Mouse (Mus musculus) urinary bladder, postnatal 36 days (tissue): ENCODE results near the gene Cfap58.
A peak's percentile ranks its signal among the peaks of the same experiment; 100 is the strongest.

Experiments
- DNase-seq, 2 experiments: peaks; one replicate each; pipeline ENCODE4 v3.0.0; 2022; ENCODE audit warnings: low spot score in 2 of 2, mixed read lengths in 1 of 2

Gene Cfap58

GRCm38 (mm10) chr19:47978109-47978701 lies 40.7 kb downstream of the Cfap58 start:
- DNase-seq: no peak

GRCm38 (mm10) chr19:47979446-47979845 lies 42.0 kb downstream of the Cfap58 start:
- DNase-seq: no peak

GRCm38 (mm10) chr19:47980241-47980640 lies 42.8 kb downstream of the Cfap58 start:
- DNase-seq: no peak

- DNase-seq: no peak
These were observed 48.2 kb downstream of the Cfap58 start for GRCm38 (mm10) chr19:47985606-47986213.

- no peak for DNase-seq
These were observed 50.5 kb downstream of the Cfap58 start for GRCm38 (mm10) chr19:47987986-47988385.

GRCm38 (mm10) chr19:47988456-47988855 lies 51.0 kb downstream of the Cfap58 start:
- peak; percentile 8 to 17 for DNase-seq

- no peak for DNase-seq
These were observed 51.6 kb downstream of the Cfap58 start for GRCm38 (mm10) chr19:47988880-47989574.

- DNase-seq: no peak
These were observed 52.1 kb downstream of the Cfap58 start for GRCm38 (mm10) chr19:47989575-47989891.

- no peak for DNase-seq
These were observed 63.8 kb downstream of the Cfap58 start for GRCm38 (mm10) chr19:48001240-48001639.

- DNase-seq: no peak
These were observed 64.3 kb downstream of the Cfap58 start for GRCm38 (mm10) chr19:48001774-48002173.

GRCm38 (mm10) chr19:48008771-48009413 lies 71.4 kb downstream of the Cfap58 start:
- peak in 1 of 2 experiments; percentile 13 for DNase-seq

GRCm38 (mm10) chr19:48009586-48010331 lies 72.3 kb downstream of the Cfap58 start:
- no peak for DNase-seq

- no peak for DNase-seq
These were observed 82.6 kb downstream of the Cfap58 start for GRCm38 (mm10) chr19:48020103-48020502.

- no peak for DNase-seq
These were observed 84.0 kb downstream of the Cfap58 start for GRCm38 (mm10) chr19:48021435-48021834.

- no peak for DNase-seq
These were observed 85.3 kb downstream of the Cfap58 start for GRCm38 (mm10) chr19:48022763-48023162.

GRCm38 (mm10) chr19:48023726-48024125 lies 86.3 kb downstream of the Cfap58 start:
- DNase-seq: no peak

GRCm38 (mm10) chr19:48025366-48025765 lies 87.9 kb downstream of the Cfap58 start:
- no peak for DNase-seq

- no peak for DNase-seq
These were observed 89.4 kb downstream of the Cfap58 start for GRCm38 (mm10) chr19:48026882-48027281.

- no peak for DNase-seq
These were observed 102.1 kb downstream of the Cfap58 start for GRCm38 (mm10) chr19:48039554-48039953.

- no peak for DNase-seq
These were observed 109.8 kb downstream of the Cfap58 start for GRCm38 (mm10) chr19:48047315-48047714.

GRCm38 (mm10) chr19:48049361-48049760 lies 111.9 kb downstream of the Cfap58 start:
- DNase-seq: no peak

- DNase-seq: no peak
These were observed 125.8 kb downstream of the Cfap58 start for GRCm38 (mm10) chr19:48063289-48063688.
